Mouse (Mus musculus) liver, adult 2 months (tissue): Measurements from ENCODE around the gene 4930578G10Rik. TPM values are rescaled to one million over a fixed set of nuclear protein-coding genes. Genes with fewer than 3 reads are reported as not detected.
"Not testable (repeated sequence)": the region's sequence is repeated elsewhere in the genome, so short reads cannot be mapped to it uniquely, and the experiment has no call there.

Source experiments
- DNase-seq: peaks from one replicate; pipeline ENCODE4 v3.0.0-alpha.2; 2011; ENCODE audit warnings: low read depth, low spot score; ENCODE audit errors: extremely low read depth
- H3K27ac ChIP-seq: fragments of 200-500 bp; replicated peaks from 2 replicates; pipeline ENCODE4 v1.5.1; 2012; ENCODE audit warnings: low read depth, mild to moderate bottlenecking, control low read depth, inconsistent platforms, low read length; ENCODE audit not compliant: insufficient read depth
- H3K27me3 ChIP-seq: fragments of 200-500 bp; 2 replicates; pipeline ENCODE4 v1.6.1; 2012; ENCODE audit warnings: mild to moderate bottlenecking, moderate library complexity, low read length, inconsistent platforms; ENCODE audit not compliant: control insufficient read depth, insufficient read depth
- H3K36me3 ChIP-seq: fragments of 200-500 bp; 2 replicates; pipeline ENCODE4 v1.6.1; 2012; ENCODE audit warnings: low read length, inconsistent platforms; ENCODE audit not compliant: control insufficient read depth, insufficient read depth
- H3K4me1 ChIP-seq: fragments of 200-500 bp; 2 replicates; pipeline ENCODE4 v1.6.1; 2011; ENCODE audit warnings: low read length; ENCODE audit not compliant: control insufficient read depth, insufficient read depth
- H3K4me3 ChIP-seq: fragments of 200-500 bp; 2 replicates; pipeline ENCODE4 v1.5.1; 2011; ENCODE audit warnings: low read depth, mild to moderate bottlenecking, control low read depth, low read length, moderate library complexity; ENCODE audit not compliant: insufficient read depth
- H3K79me2 ChIP-seq: fragments of 200-500 bp; 2 replicates; pipeline ENCODE4 v1.6.1; 2012; ENCODE audit warnings: inconsistent platforms, mild to moderate bottlenecking, low read length, moderate library complexity; ENCODE audit not compliant: control insufficient read depth, insufficient read depth
- H3K9ac ChIP-seq: fragments of 200-500 bp; 2 replicates; pipeline ENCODE4 v1.6.1; 2012; ENCODE audit warnings: low read depth, mild to moderate bottlenecking, control low read depth, inconsistent platforms, low read length
- WGBS: fragments of 180-500 bp; shearing (Covaris S2); methylation state at CpG from one replicate; pipeline ENCODE4 v1.1.7; 2018; 5-methylcytosine and 5-hydroxymethylcytosine counted together
- polyA plus RNA-seq: library from polyadenylated mRNA; depleted of rRNA; stranded (reverse); fragments of >200 nt; gene quantifications from 2 replicates; pipeline ENCODE4 v1.2.3, GENCODE M21; 2012; rRNA removed
- total RNA-seq: library from RNA; depleted of rRNA; stranded (reverse); fragments of >200 nt; gene quantifications from 2 replicates; pipeline ENCODE4 v1.2.3, GENCODE M21; 2014; rRNA removed

4930578G10Rik gene
- not detected in 2 replicates for total RNA-seq
- polyA plus RNA-seq: not detected in 2 replicates

GRCm38 (mm10) chr4:42735245-42735644, at the start of gene 4930578G10Rik:
TSS of gene 4930578G10Rik (plus strand) at chr4:42735545.
- WGBS: no CpG with 5 or more reads among the region's 13 CpGs
- not testable (repeated sequence) for H3K27me3 ChIP-seq, H3K36me3 ChIP-seq, H3K4me3 ChIP-seq, H3K4me1 ChIP-seq, H3K27ac ChIP-seq, H3K79me2 ChIP-seq, H3K9ac ChIP-seq, DNase-seq

GRCm38 (mm10) chr4:42756477-42756876, 21.1 kb downstream of the 4930578G10Rik start, which contains the start of gene Ccl19:
TSS of gene Ccl19 (minus strand) at chr4:42756577.
- no CpG with 5 or more reads among the region's 6 CpGs for WGBS

GRCm38 (mm10) chr4:42773893-42774292, 38.5 kb downstream of the 4930578G10Rik start, which contains the start of gene Ccl21a:
TSS of gene Ccl21a (minus strand) at chr4:42773993.
- not testable (repeated sequence) for H3K27ac ChIP-seq, H3K79me2 ChIP-seq, H3K36me3 ChIP-seq, H3K4me3 ChIP-seq, DNase-seq, H3K9ac ChIP-seq, H3K4me1 ChIP-seq, H3K27me3 ChIP-seq
- no CpG with 5 or more reads among the region's 5 CpGs for WGBS

More at GRCm38 (mm10) chr4:42756477-42756876, 21.1 kb downstream of the 4930578G10Rik start, which contains the start of gene Ccl19:
- not testable (repeated sequence) for H3K9ac ChIP-seq, H3K4me1 ChIP-seq, H3K79me2 ChIP-seq, DNase-seq, H3K4me3 ChIP-seq, H3K27ac ChIP-seq, H3K27me3 ChIP-seq, H3K36me3 ChIP-seq

- DNase-seq, H3K4me1 ChIP-seq, H3K4me3 ChIP-seq, H3K79me2 ChIP-seq, H3K36me3 ChIP-seq, H3K27me3 ChIP-seq, H3K27ac ChIP-seq, H3K9ac ChIP-seq: not testable (repeated sequence)
- WGBS: 89% methylated on average over 1 of the region's 1 CpGs
These were observed 118.4 kb downstream of the 4930578G10Rik start, which contains the start of gene Fam205a1 for GRCm38 (mm10) chr4:42853788-42854187. TSS of gene Fam205a1 (minus strand) at chr4:42853888.

GRCm38 (mm10) chr4:42856671-42857070, 121.3 kb downstream of the 4930578G10Rik start, which contains the start of gene Gm12394:
TSS of gene Gm12394 (minus strand) at chr4:42856771.
- H3K27ac ChIP-seq, H3K4me3 ChIP-seq, H3K27me3 ChIP-seq, H3K9ac ChIP-seq, DNase-seq, H3K36me3 ChIP-seq, H3K79me2 ChIP-seq, H3K4me1 ChIP-seq: not testable (repeated sequence)
- WGBS: 78% methylated on average over 1 of the region's 1 CpGs

- not testable (repeated sequence) for H3K27ac ChIP-seq, H3K27me3 ChIP-seq, H3K4me3 ChIP-seq, H3K9ac ChIP-seq, DNase-seq, H3K79me2 ChIP-seq, H3K4me1 ChIP-seq, H3K36me3 ChIP-seq
- 81% methylated on average over 9 of the region's 9 CpGs for WGBS
These were observed 125.1 kb downstream of the 4930578G10Rik start for GRCm38 (mm10) chr4:42860483-42860882.

GRCm38 (mm10) chr4:42863487-42863886, 128.1 kb downstream of the 4930578G10Rik start:
- not testable (repeated sequence) for DNase-seq, H3K27me3 ChIP-seq, H3K4me3 ChIP-seq, H3K36me3 ChIP-seq, H3K9ac ChIP-seq, H3K27ac ChIP-seq, H3K79me2 ChIP-seq, H3K4me1 ChIP-seq
- 89% methylated on average over 5 of the region's 5 CpGs for WGBS
